Mouse (Mus musculus) MEL (cell line): ENCODE results near the gene Ly6f. TPM values are rescaled to one million over a fixed set of nuclear protein-coding genes. Genes with fewer than 3 reads are reported as not detected.

ENCODE experiments used
- DNase-seq: peaks from one replicate; pipeline ENCODE4 v3.0.0; 2011; ENCODE audit warnings: low read depth, low spot score
- H3K27ac ChIP-seq: 2 replicates; pipeline ENCODE4 v1.5.1; 2012; ENCODE audit warnings: low read depth, mild to moderate bottlenecking, control low read depth, low read length, moderate library complexity; ENCODE audit not compliant: control insufficient read depth
- H3K27me3 ChIP-seq, 2 experiments: fragments of 150-350 bp in 1 of 2; sonication (generic) in 1 of 2; 2 replicates each; pipeline ENCODE4 v1.6.1; 2012; ENCODE audit warnings: low read length in 2 of 2, mild to moderate bottlenecking in 2 of 2, improper control_type of control experiment in 1 of 2, moderate library complexity in 1 of 2; ENCODE audit not compliant: insufficient read depth in 2 of 2, control insufficient read depth in 1 of 2
- H3K36me3 ChIP-seq, 2 experiments: 2 replicates each; pipeline ENCODE4 v1.6.1; 2012 to 2014; ENCODE audit warnings: low read length in 2 of 2, improper control_type of control experiment in 1 of 2, inconsistent platforms in 1 of 2, mild to moderate bottlenecking in 1 of 2; ENCODE audit not compliant: insufficient read depth in 2 of 2, control insufficient read depth in 1 of 2
- H3K4me1 ChIP-seq, 2 experiments: fragments of 150-350 bp in 1 of 2; sonication (generic) in 1 of 2; 2 replicates each; pipeline ENCODE4 v1.6.1; 2012; ENCODE audit warnings: low read length in 2 of 2, improper control_type of control experiment in 1 of 2, mild to moderate bottlenecking in 1 of 2; ENCODE audit not compliant: insufficient read depth in 2 of 2, control insufficient read depth in 1 of 2
- H3K4me3 ChIP-seq, 2 experiments: fragments of 150-350 bp in 1 of 2; sonication (generic) in 1 of 2; 2 replicates each; pipeline ENCODE4 v1.5.1; 2012; ENCODE audit warnings: low read depth in 2 of 2, low read length in 2 of 2, mild to moderate bottlenecking in 2 of 2, moderate library complexity in 2 of 2, control low read depth in 1 of 2, improper control_type of control experiment in 1 of 2; ENCODE audit not compliant: control insufficient read depth in 1 of 2, insufficient read depth in 1 of 2
- H3K79me2 ChIP-seq: 2 replicates; pipeline ENCODE4 v1.6.1; 2012; ENCODE audit warnings: mild to moderate bottlenecking, low read length, moderate library complexity; ENCODE audit not compliant: control insufficient read depth, poor library complexity, insufficient read depth
- H3K9ac ChIP-seq: 2 replicates; pipeline ENCODE4 v1.6.1; 2012; ENCODE audit warnings: low read depth, mild to moderate bottlenecking, control low read depth, low read length, moderate library complexity; ENCODE audit not compliant: control insufficient read depth, poor library complexity, severe bottlenecking
- H3K9me3 ChIP-seq: fragments of 150-350 bp; sonication (generic); replicated peaks from 2 replicates; pipeline ENCODE4 v1.6.1; 2012; ENCODE audit warnings: mild to moderate bottlenecking, low read length, improper control_type of control experiment, moderate library complexity; ENCODE audit not compliant: insufficient read depth
- BHLHE40 ChIP-seq: IDR thresholded peaks from 2 replicates; pipeline ENCODE4 v1.6.1; 2012; ENCODE audit warnings: low read depth, mild to moderate bottlenecking, inconsistent platforms, low read length, improper control_type of control experiment, borderline replicate concordance
- CHD1 ChIP-seq: IDR thresholded peaks from 2 replicates; pipeline ENCODE4 v1.6.1; 2012; ENCODE audit warnings: low read depth, mild to moderate bottlenecking, inconsistent platforms, low read length, improper control_type of control experiment
- CHD2 ChIP-seq: IDR thresholded peaks from 2 replicates; pipeline ENCODE4 v1.6.1; 2011; ENCODE audit warnings: low read length, improper control_type of control experiment
- CTCF ChIP-seq, 3 experiments: IDR thresholded peaks in 2 of 3; conservative IDR thresholded peaks in 1 of 3; 2 replicates each; pipeline ENCODE4 v1.5.1; 2011 to 2012; ENCODE audit warnings: low read length in 3 of 3, low read depth in 2 of 3, mild to moderate bottlenecking in 2 of 3, improper control_type of control experiment in 1 of 3, inconsistent platforms in 1 of 3, mixed read lengths in 1 of 3, moderate library complexity in 1 of 3; ENCODE audit not compliant: control insufficient read depth in 1 of 3, insufficient read depth in 1 of 3, poor library complexity in 1 of 3, severe bottlenecking in 1 of 3
- EP300 ChIP-seq, 2 experiments: IDR thresholded peaks; 2 replicates each; pipeline ENCODE4 v1.6.1; 2011; ENCODE audit warnings: improper control_type of control experiment in 2 of 2, low read length in 2 of 2, low read depth in 1 of 2, mild to moderate bottlenecking in 1 of 2
- ETS1 ChIP-seq: IDR thresholded peaks from 2 replicates; pipeline ENCODE4 v1.6.1; 2012; ENCODE audit warnings: low read depth, mild to moderate bottlenecking, inconsistent platforms, low read length, improper control_type of control experiment, moderate library complexity
- GATA1 ChIP-seq: IDR thresholded peaks from 2 replicates; pipeline ENCODE4 v1.6.1; 2011; ENCODE audit warnings: low read depth, low read length, improper control_type of control experiment
- HCFC1 ChIP-seq: IDR thresholded peaks from 2 replicates; pipeline ENCODE4 v1.6.1; 2012; ENCODE audit warnings: low read depth, mild to moderate bottlenecking, inconsistent platforms, low read length, improper control_type of control experiment, moderate library complexity
- KAT2A ChIP-seq: conservative IDR thresholded peaks from 2 replicates; pipeline ENCODE4 v1.6.1; 2012; ENCODE audit warnings: low read depth, low read length, improper control_type of control experiment, inconsistent platforms
- MAFK ChIP-seq: IDR thresholded peaks from 2 replicates; pipeline ENCODE4 v1.6.1; 2011; ENCODE audit warnings: low read depth, mild to moderate bottlenecking, low read length, improper control_type of control experiment, borderline replicate concordance
- MAZ ChIP-seq: IDR thresholded peaks from 2 replicates; pipeline ENCODE4 v1.6.1; 2012; ENCODE audit warnings: low read depth, mild to moderate bottlenecking, inconsistent platforms, low read length, improper control_type of control experiment
- MYB ChIP-seq: IDR thresholded peaks from 2 replicates; pipeline ENCODE4 v1.6.1; 2011; ENCODE audit warnings: mild to moderate bottlenecking, low read depth, low read length, improper control_type of control experiment
- NELFE ChIP-seq: IDR thresholded peaks from 2 replicates; pipeline ENCODE4 v1.6.1; 2011; ENCODE audit warnings: low read depth, low read length, improper control_type of control experiment
- NRF1 ChIP-seq: IDR thresholded peaks from 2 replicates; pipeline ENCODE4 v1.6.1; 2014; ENCODE audit warnings: low read depth, mild to moderate bottlenecking, inconsistent platforms, low read length, improper control_type of control experiment, moderate library complexity; ENCODE audit not compliant: poor library complexity, insufficient read depth, severe bottlenecking
- RCOR1 ChIP-seq: IDR thresholded peaks from 2 replicates; pipeline ENCODE4 v1.6.1; 2012; ENCODE audit warnings: low read depth, mild to moderate bottlenecking, inconsistent platforms, low read length, improper control_type of control experiment
- SMC3 ChIP-seq: IDR thresholded peaks from 2 replicates; pipeline ENCODE4 v1.6.1; 2011; ENCODE audit warnings: low read depth, low read length, improper control_type of control experiment
- TAL1 ChIP-seq: IDR thresholded peaks from 2 replicates; pipeline ENCODE4 v1.6.1; 2012; ENCODE audit warnings: mild to moderate bottlenecking, inconsistent platforms, low read length, moderate library complexity, mixed read lengths
- ZC3H11A ChIP-seq: IDR thresholded peaks from 2 replicates; pipeline ENCODE4 v1.6.1; 2012; ENCODE audit warnings: low read depth, mild to moderate bottlenecking, inconsistent platforms, low read length, improper control_type of control experiment
- ZKSCAN1 ChIP-seq: IDR thresholded peaks from 2 replicates; pipeline ENCODE4 v1.6.1; 2012; ENCODE audit warnings: low read depth, mild to moderate bottlenecking, inconsistent platforms, low read length, improper control_type of control experiment, moderate library complexity
- ZMIZ1 ChIP-seq: IDR thresholded peaks from 2 replicates; pipeline ENCODE4 v1.6.1; 2012; ENCODE audit warnings: low read depth, mild to moderate bottlenecking, inconsistent platforms, low read length, improper control_type of control experiment, moderate library complexity
- ZNF384 ChIP-seq: IDR thresholded peaks from 2 replicates; pipeline ENCODE4 v1.6.1; 2012; ENCODE audit warnings: low read depth, mild to moderate bottlenecking, inconsistent platforms, low read length, improper control_type of control experiment
- polyA plus RNA-seq, 2 experiments: library from polyadenylated mRNA; stranded (reverse) in 1 of 2; unstranded in 1 of 2; fragments of >175 nt in 1 of 2; fragments of >200 nt in 1 of 2; gene quantifications; 2 replicates each; pipeline versions ENCODE4 v1.2.1 to v1.2.4; 2012; ENCODE audit warnings: low replicate concordance in 2 of 2, low read depth in 1 of 2; ENCODE audit not compliant: insufficient read length in 2 of 2, insufficient read depth in 1 of 2, missing spikeins in 1 of 2
- total RNA-seq: library from RNA; depleted of rRNA; stranded (reverse); fragments of 300-350 nt; gene quantifications from 2 replicates; pipeline ENCODE4 v1.2.3, GENCODE M21; 2012

Gene Ly6f
- total and polyA plus RNA-seq, 3 experiments: not detected

DNA sequence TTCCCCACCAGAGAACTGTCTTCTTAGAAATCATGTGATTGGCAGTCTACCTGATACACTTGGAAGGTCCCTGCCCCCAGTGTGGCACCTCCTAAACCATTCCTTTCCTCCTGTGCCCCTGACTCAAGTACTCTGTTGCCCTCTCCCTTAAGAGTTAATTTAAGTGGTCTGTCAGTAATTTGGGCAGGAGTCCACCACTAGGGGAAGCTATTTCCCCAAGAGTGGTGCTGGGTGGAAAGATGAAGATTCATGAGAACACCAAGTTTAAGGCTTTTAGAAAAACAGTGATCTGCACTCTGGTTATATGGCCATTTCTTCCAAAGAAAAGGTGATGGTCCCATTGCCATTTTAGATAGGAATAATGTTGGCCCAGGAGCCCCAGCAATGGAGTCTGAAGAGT is 2.4 kb upstream of the Ly6f start:
- no peak for DNase-seq
- Histone ChIP-seq H3K4me1 (no peaks in the 10 kb centered on the region), H3K9ac (no peak overlapping the region), H3K4me3 (no peak overlapping the region), H3K36me3 (no peaks in the 10 kb centered on the region), H3K27me3 (no peaks in the 10 kb centered on the region), H3K9me3 (no peaks in the 10 kb centered on the region), H3K27ac (no peak overlapping the region), H3K79me2 (no peaks in the 10 kb centered on the region)
- TF ChIP-seq CHD1 (no peak), ZNF384 (no peak), NRF1 (no peak), CTCF (IDR thresholded peaks at IDR 0.05 in 2 of 3, conservative IDR thresholded peaks at IDR 0.05 in 1 of 3; ENCODE audit: control insufficient read depth in 1 of 3, insufficient read depth in 1 of 3, low read depth in 2 of 3, low read length in 3 of 3, poor library complexity in 1 of 3, severe bottlenecking in 1 of 3) (no peak), ZC3H11A (no peak), NELFE (no peak), EP300 (IDR thresholded peaks at IDR 0.05; ENCODE audit: low read depth in 1 of 2, low read length in 2 of 2) (no peak), SMC3 (no peak), GATA1 (no peak), KAT2A (no peak), HCFC1 (no peak), MYB (no peak), TAL1 (no peak)

GRCm38 (mm10) chr15:75266626-75267025 is 1.6 kb upstream of the Ly6f start:
- Histone ChIP-seq H3K27ac (no peak overlapping the region), H3K4me1 (no peaks in the 10 kb centered on the region), H3K9ac (no peak overlapping the region), H3K36me3 (no peaks in the 10 kb centered on the region), H3K27me3 (no peaks in the 10 kb centered on the region), H3K79me2 (no peaks in the 10 kb centered on the region), H3K9me3 (no peaks in the 10 kb centered on the region), H3K4me3 (no peak overlapping the region)
- no peak for DNase-seq
- TF ChIP-seq MAFK (no peak), ZMIZ1 (no peak), ETS1 (no peak), HCFC1 (no peak), MAZ (no peak), RCOR1 (no peak), CHD2 (no peak), NRF1 (no peak), ZKSCAN1 (no peak), BHLHE40 (no peak), GATA1 (no peak)
